Mouse (Mus musculus) forebrain, embryonic 15.5 days (tissue): ENCODE measurements around the gene Upk2. TPM values are rescaled to one million over a fixed set of nuclear protein-coding genes. Genes with fewer than 3 reads are reported as not detected.
"Not testable (repeated sequence)": the region's sequence is repeated elsewhere in the genome, so short reads cannot be mapped to it uniquely, and the experiment has no call there.

ENCODE experiments used
- ATAC-seq: fragments of 200-750 bp; cut with Nextera tagmentation; replicated peaks from 2 replicates; pipeline ENCODE4 v1.8.0; 2017; ENCODE audit warnings: mild to moderate bottlenecking, moderate TSS enrichment, moderate library complexity
- H3K27ac ChIP-seq: fragments of 300-500 bp; sonication (generic); replicated peaks from 2 replicates; pipeline ENCODE4 v1.5.1; 2015; ENCODE audit warnings: mild to moderate bottlenecking, inconsistent platforms
- H3K27me3 ChIP-seq: fragments of 300-500 bp; sonication (generic); 2 replicates; pipeline ENCODE4 v1.6.1; 2015; ENCODE audit warnings: inconsistent platforms
- H3K36me3 ChIP-seq: fragments of 300-500 bp; sonication (generic); 2 replicates; pipeline ENCODE4 v1.6.1; 2015; ENCODE audit warnings: mild to moderate bottlenecking, inconsistent platforms
- H3K4me1 ChIP-seq: fragments of 300-500 bp; sonication (generic); 2 replicates; pipeline ENCODE4 v1.6.1; 2015; ENCODE audit warnings: inconsistent platforms
- H3K4me2 ChIP-seq: fragments of 300-500 bp; sonication (generic); replicated peaks from 2 replicates; pipeline ENCODE4 v1.6.1; 2015; ENCODE audit warnings: mild to moderate bottlenecking, inconsistent platforms
- H3K4me3 ChIP-seq: fragments of 300-500 bp; sonication (generic); 2 replicates; pipeline ENCODE4 v1.5.1; 2015; ENCODE audit warnings: mild to moderate bottlenecking, inconsistent platforms
- H3K9ac ChIP-seq: fragments of 300-500 bp; sonication (generic); replicated peaks from 2 replicates; pipeline ENCODE4 v1.6.1; 2015; ENCODE audit warnings: mild to moderate bottlenecking, inconsistent platforms
- H3K9me3 ChIP-seq: fragments of 300-500 bp; sonication (generic); 2 replicates; pipeline ENCODE4 v1.6.1; 2016; ENCODE audit warnings: inconsistent platforms
- WGBS: fragments of 180-500 bp; shearing (Covaris S2); methylation state at CpG from one replicate; pipeline ENCODE4 v1.1.7; 2015; ENCODE audit warnings: mixed read lengths; 5-methylcytosine and 5-hydroxymethylcytosine counted together
- polyA plus RNA-seq: library from polyadenylated mRNA; unstranded; fragments of >200 nt; fragmentation: Nextera tagmentation; extraction: Ambion mirVana; gene quantifications from 2 replicates; pipeline ENCODE4 v1.2.1, GENCODE M21; 2015

The Upk2 gene
- polyA plus RNA-seq, 1 experiment from 2014 or later = not detected

DNA sequence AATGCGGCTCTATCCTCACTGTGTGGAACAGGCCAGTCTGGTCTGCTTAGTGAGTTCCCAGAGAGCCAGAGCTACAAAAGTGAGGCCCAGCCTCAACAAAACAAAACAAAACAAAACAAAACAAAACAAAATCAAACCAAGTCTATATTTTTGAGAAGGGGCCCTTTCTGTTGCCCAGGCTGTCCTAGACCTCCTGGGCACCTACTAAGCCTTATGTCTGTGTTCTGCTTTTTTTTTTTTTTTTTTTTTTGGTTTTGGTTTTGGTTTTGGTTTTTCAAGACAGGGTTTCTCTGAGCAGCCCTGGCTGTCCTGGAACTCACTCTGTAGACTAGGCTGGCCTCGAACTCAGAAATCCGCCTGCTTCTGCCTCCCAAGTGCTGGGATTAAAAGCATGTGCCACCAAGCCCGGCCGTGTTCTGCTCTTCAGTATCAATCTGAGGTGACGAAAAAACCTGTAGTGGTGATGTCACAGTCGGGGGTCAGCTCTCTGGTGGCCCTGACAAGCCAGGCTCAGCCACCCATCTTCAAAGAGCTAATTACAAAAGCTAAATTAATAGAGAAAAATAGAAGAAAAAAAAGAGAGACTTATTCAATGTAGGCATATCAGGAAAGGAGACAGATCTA, 10.3 kb downstream of the Upk2 start:
- H3K27me3 ChIP-seq, H3K4me1 ChIP-seq, H3K9ac ChIP-seq, H3K4me2 ChIP-seq, H3K27ac ChIP-seq, H3K36me3 ChIP-seq, H3K4me3 ChIP-seq, ATAC-seq, H3K9me3 ChIP-seq: not testable (repeated sequence)
- 87% methylated on average over 7 of the region's 7 CpGs for WGBS

GRCm38 (mm10) chr9:44440961-44441360, 13.8 kb downstream of the Upk2 start, which contains the start of gene Foxr1:
Foxr1 (minus strand) TSS chr9:44441136.
- no peaks in the 10 kb centered on the region for H3K27me3 ChIP-seq
- H3K27ac ChIP-seq = no peak within 1 kb of the TSS
- H3K9ac ChIP-seq = no peak within 1 kb of the TSS
- no peak within 1 kb of the TSS for H3K4me2 ChIP-seq
- no peak within 1 kb of the TSS for H3K4me3 ChIP-seq
- H3K36me3 ChIP-seq = no peaks in the 10 kb centered on the region
- ATAC-seq = no peak
- 87% methylated on average over 19 of the region's 19 CpGs for WGBS
- no peaks in the 10 kb centered on the region for H3K9me3 ChIP-seq
- no peaks in the 10 kb centered on the region for H3K4me1 ChIP-seq

GRCm38 (mm10) chr9:44435747-44436146, 19.0 kb downstream of the Upk2 start:
- Histone ChIP-seq H3K4me2 (no peak overlapping the region), H3K4me1 (no peaks in the 10 kb centered on the region), H3K9me3 (no peaks in the 10 kb centered on the region), H3K27me3 (no peaks in the 10 kb centered on the region), H3K4me3 (no peak overlapping the region), H3K27ac (no peak overlapping the region), H3K36me3 (no peaks in the 10 kb centered on the region), H3K9ac (no peak overlapping the region)
- WGBS = 89% methylated on average over 6 of the region's 6 CpGs
- ATAC-seq = no peak

- Histone ChIP-seq H3K27me3 (no peaks in the 10 kb centered on the region), H3K9me3 (no peaks in the 10 kb centered on the region), H3K9ac (no peak overlapping the region), H3K4me1 (no peaks in the 10 kb centered on the region), H3K4me3 (no peak overlapping the region), H3K36me3 (no peaks in the 10 kb centered on the region), H3K4me2 (no peak overlapping the region), H3K27ac (no peak overlapping the region)
- ATAC-seq = no peak
- WGBS = 65% methylated on average over 5 of the region's 5 CpGs
Observed at GRCm38 (mm10) chr9:44432577-44433185, 22.1 kb downstream of the Upk2 start.

- no peaks in the 10 kb centered on the region for H3K36me3 ChIP-seq
- no peaks in the 10 kb centered on the region for H3K9me3 ChIP-seq
- no peaks in the 10 kb centered on the region for H3K4me1 ChIP-seq
- H3K27me3 ChIP-seq = no peaks in the 10 kb centered on the region
- 86% methylated on average over 4 of the region's 4 CpGs for WGBS
- ATAC-seq = no peak
- no peak overlapping the region for H3K4me2 ChIP-seq
- no peak overlapping the region for H3K27ac ChIP-seq
- no peak overlapping the region for H3K4me3 ChIP-seq
- H3K9ac ChIP-seq = no peak overlapping the region
Observed at GRCm38 (mm10) chr9:44423576-44423975, 31.2 kb downstream of the Upk2 start.

DNA sequence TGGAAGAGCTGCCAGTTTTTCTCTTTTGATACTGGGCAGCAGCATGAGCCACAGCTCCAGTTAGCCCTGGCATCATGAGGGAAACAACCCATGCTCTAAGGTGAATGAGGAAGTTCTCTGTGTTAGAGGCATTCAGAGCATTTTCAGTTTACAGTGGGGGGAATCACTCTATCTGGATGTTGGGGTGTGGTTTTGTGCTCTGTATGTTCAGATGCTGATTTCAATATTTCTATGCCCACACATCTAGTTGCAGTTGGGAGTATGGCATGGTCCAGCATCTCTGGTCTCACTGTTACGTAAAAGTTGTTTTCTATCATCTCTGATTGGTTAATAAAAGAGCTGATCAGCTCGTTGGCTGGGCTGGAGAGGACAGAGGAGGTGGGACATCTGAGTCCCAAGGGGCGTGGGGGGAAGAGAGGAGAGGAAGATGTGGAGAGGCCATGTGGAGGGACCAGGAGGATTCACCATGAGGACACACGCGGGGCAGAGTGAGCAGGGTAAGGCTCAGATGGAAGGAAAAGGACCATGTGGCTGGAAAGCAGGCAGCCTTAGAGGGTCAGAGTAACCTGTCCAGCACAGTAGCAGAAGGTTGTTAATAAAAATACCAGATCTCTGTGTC, 34.4 kb downstream of the Upk2 start:
- Histone ChIP-seq H3K27me3 (no peaks in the 10 kb centered on the region), H3K4me2 (no peak overlapping the region), H3K36me3 (peaks cover 3% of the 10 kb centered on the region; the same call in 1 of the 2 replicates), H3K27ac (no peak overlapping the region), H3K9me3 (no peaks in the 10 kb centered on the region), H3K9ac (no peak overlapping the region), H3K4me1 (peaks cover 12% of the 10 kb centered on the region), H3K4me3 (no peak overlapping the region)
- no peak for ATAC-seq
- 81% methylated on average over 5 of the region's 5 CpGs for WGBS

GRCm38 (mm10) chr9:44419730-44420129, 35.0 kb downstream of the Upk2 start:
- peaks cover 12% of the 10 kb centered on the region for H3K4me1 ChIP-seq
- not testable (repeated sequence) for ATAC-seq, H3K4me3 ChIP-seq, H3K27me3 ChIP-seq, H3K36me3 ChIP-seq, H3K9me3 ChIP-seq, H3K27ac ChIP-seq, H3K4me2 ChIP-seq, H3K9ac ChIP-seq
- WGBS = 95% methylated on average over 9 of the region's 9 CpGs

DNA sequence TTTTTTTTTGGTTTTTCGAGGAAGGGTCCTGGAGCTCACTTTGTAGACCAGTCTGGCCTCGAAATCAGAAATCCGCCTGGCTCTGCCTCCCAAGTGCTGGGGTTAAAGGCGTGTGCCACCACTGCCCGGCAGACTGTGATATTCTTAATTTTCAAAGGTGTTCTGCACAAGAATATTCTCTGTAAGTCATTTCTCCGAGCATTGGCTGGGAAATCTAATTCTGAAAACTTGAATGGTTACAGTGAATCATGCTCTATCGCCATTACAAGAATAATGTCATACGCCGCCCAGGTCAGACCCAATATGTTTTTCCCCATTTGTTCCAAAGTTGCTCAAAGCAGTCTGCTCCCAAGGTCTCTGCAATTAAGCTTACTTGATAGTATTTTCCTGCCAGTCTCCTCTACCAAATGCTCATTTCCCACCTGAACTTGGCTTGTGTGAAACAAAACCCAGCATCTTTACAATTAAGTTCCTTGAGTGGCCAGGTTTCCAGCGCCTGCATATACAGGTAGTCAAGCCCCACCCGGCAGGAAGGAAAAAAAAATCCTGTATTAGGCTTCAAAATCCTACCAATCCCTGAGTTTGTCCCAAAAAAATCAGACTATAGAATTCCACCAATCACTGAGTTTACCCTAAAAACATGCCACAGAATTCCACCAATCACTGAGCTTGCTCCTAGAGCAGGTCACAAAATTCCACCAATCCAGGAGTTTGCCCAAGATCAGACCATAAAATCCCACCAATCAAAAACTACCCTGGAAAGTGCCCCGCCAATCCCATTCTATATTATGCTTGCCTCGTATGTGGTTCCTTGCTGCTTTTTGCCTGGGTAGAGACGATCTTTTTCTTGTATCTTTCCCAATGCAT, 36.0 kb downstream of the Upk2 start, which contains the start of gene Ccdc84:
Ccdc84 (minus strand) TSS at position 51 of the 867 bp plus-strand sequence.
- peaks cover 12% of the 10 kb centered on the region for H3K4me1 ChIP-seq
- WGBS = 75% methylated on average over 14 of the region's 14 CpGs
- no peak for ATAC-seq
- H3K4me2 ChIP-seq = peak within 1 kb of the TSS; percentile 74
- H3K9me3 ChIP-seq = no peaks in the 10 kb centered on the region
- H3K36me3 ChIP-seq = peaks cover 6% of the 10 kb centered on the region; the same call in 1 of the 2 replicates
- H3K4me3 ChIP-seq = peak within 1 kb of the TSS; percentile 65
- no peaks in the 10 kb centered on the region for H3K27me3 ChIP-seq
- H3K27ac ChIP-seq = peak within 1 kb of the TSS; percentile 87
- H3K9ac ChIP-seq = peak within 1 kb of the TSS; percentile 74

DNA sequence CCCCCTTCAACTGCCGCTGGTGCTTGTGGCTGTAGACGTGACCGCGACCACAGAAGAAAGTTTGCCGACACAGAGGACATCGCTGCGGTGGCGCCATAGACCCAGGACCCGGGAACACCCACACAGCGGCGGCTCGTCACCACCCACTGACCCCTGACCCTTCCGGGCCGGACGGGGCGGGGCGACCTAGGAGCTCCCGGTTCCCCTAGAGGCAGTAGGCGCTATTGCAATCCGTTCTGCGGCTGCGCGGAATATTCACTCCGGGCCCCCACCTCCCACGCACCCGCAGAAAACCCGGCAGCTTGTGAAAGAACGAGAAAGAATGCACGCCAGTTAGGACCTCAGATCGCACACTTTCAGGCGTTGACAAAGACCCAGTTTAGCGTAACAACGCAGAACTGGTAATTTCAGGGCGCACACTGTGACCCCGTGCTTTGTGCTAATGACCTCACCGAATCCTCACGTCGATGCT, 36.8 kb downstream of the Upk2 start:
- H3K27ac ChIP-seq = peak overlapping the region; percentile 87
- H3K4me3 ChIP-seq = peak overlapping the region; percentile 65
- peak; percentile 90 for ATAC-seq
- peak overlapping the region; percentile 74 for H3K9ac ChIP-seq
- H3K9me3 ChIP-seq = no peaks in the 10 kb centered on the region
- no peaks in the 10 kb centered on the region for H3K27me3 ChIP-seq
- under 1% methylated on average over 38 of the region's 38 CpGs for WGBS
- peaks cover 12% of the 10 kb centered on the region for H3K4me1 ChIP-seq
- H3K4me2 ChIP-seq = peak overlapping the region; percentile 74
- peaks cover 11% of the 10 kb centered on the region for H3K36me3 ChIP-seq

GRCm38 (mm10) chr9:44417156-44417891, 37.5 kb downstream of the Upk2 start:
- H3K9ac ChIP-seq = peak overlapping the region; percentile 74
- H3K4me3 ChIP-seq = peak overlapping the region; percentile 65
- peaks cover 17% of the 10 kb centered on the region for H3K36me3 ChIP-seq
- H3K27ac ChIP-seq = peak overlapping the region; percentile 87
- 7% methylated on average over 26 of the region's 26 CpGs for WGBS
- no peaks in the 10 kb centered on the region for H3K9me3 ChIP-seq
- ATAC-seq = peak; percentile 65; the same call in 1 of the 2 replicates
- peaks cover 12% of the 10 kb centered on the region for H3K4me1 ChIP-seq
- H3K4me2 ChIP-seq = peak overlapping the region; percentile 74
- H3K27me3 ChIP-seq = no peaks in the 10 kb centered on the region

GRCm38 (mm10) chr9:44412781-44413180, 42.0 kb downstream of the Upk2 start:
- Histone ChIP-seq H3K9me3 (no peaks in the 10 kb centered on the region), H3K27ac (no peak overlapping the region), H3K9ac (no peak overlapping the region), H3K36me3 (peaks cover 53% of the 10 kb centered on the region), H3K4me2 (no peak overlapping the region), H3K27me3 (no peaks in the 10 kb centered on the region), H3K4me3 (no peak overlapping the region), H3K4me1 (peaks cover 23% of the 10 kb centered on the region)
- no peak for ATAC-seq
- WGBS = 83% methylated on average over 2 of the region's 2 CpGs
